Mouse (Mus musculus) megakaryocyte, adult 5-6 weeks (primary cell): ENCODE data around the gene Kat8. TPM values are rescaled to one million over a fixed set of nuclear protein-coding genes. Genes with fewer than 3 reads are reported as not detected.
A peak's percentile ranks its signal among the peaks of the same experiment; 100 is the strongest.
"Not testable (repeated sequence)": the region's sequence is repeated elsewhere in the genome, so short reads cannot be mapped to it uniquely, and the experiment has no call there.

ENCODE experiments used
- ATAC-seq: 2 replicates; pipeline ENCODE4 v1.8.0; 2016; ENCODE audit warnings: mild to moderate bottlenecking, inconsistent platforms; ENCODE audit not compliant: poor library complexity, severe bottlenecking
- total RNA-seq, 2 experiments: library from RNA; stranded (forward) in 1 of 2; stranded (reverse) in 1 of 2; fragments of 153-499, 151-499 nt in 1 of 2; fragments of 221-1000, 200-1000 nt in 1 of 2; gene quantifications; 2 replicates each; pipeline versions ENCODE4 v1.2.3 to v1.2.4; 2015 to 2017

The Kat8 gene
- total RNA-seq, 2 experiments from 2014 or later, result 22.7 to 24.6 TPM

- ATAC-seq, result not testable (repeated sequence)
Measured at GRCm38 (mm10) chr7:127895891-127896290, 16.4 kb upstream of the Kat8 start.

- peak; percentile 45; the same call in 1 of the 2 replicates for ATAC-seq
Measured at GRCm38 (mm10) chr7:127896384-127896783, 15.9 kb upstream of the Kat8 start.

GRCm38 (mm10) chr7:127897542-127897941 lies 14.8 kb upstream of the Kat8 start:
- ATAC-seq, result no peak

- no peak for ATAC-seq
Measured at GRCm38 (mm10) chr7:127898179-127898956, 13.9 kb upstream of the Kat8 start.

- no peak for ATAC-seq
Measured at GRCm38 (mm10) chr7:127899997-127900396, 12.3 kb upstream of the Kat8 start.

- ATAC-seq, result no peak
Measured at GRCm38 (mm10) chr7:127901772-127902171, 10.5 kb upstream of the Kat8 start.

- peak; percentile 86 for ATAC-seq
Measured at GRCm38 (mm10) chr7:127903971-127904796, 8.1 kb upstream of the Kat8 start, which contains the start of gene Bckdk. Gene Bckdk, plus strand, starts transcription at chr7:127904082.

GRCm38 (mm10) chr7:127907939-127908338 lies 4.4 kb upstream of the Kat8 start:
- ATAC-seq, result no peak

GRCm38 (mm10) chr7:127908656-127909055 lies 3.7 kb upstream of the Kat8 start:
- ATAC-seq, result no peak

- ATAC-seq, result no peak
Measured at GRCm38 (mm10) chr7:127912938-127913337, 622 bp downstream of the Kat8 start.

GRCm38 (mm10) chr7:127915293-127915692 lies 3.0 kb downstream of the Kat8 start:
- no peak for ATAC-seq

GRCm38 (mm10) chr7:127918203-127918602 lies 5.9 kb downstream of the Kat8 start:
- ATAC-seq, result 0 out of 2 replicates have a peak, but pooled peaks have one; percentile 23

GRCm38 (mm10) chr7:127919290-127919689 lies 7.0 kb downstream of the Kat8 start:
- ATAC-seq, result no peak

- 0 out of 2 replicates have a peak, but pooled peaks have one; percentile 11 for ATAC-seq
Measured at GRCm38 (mm10) chr7:127921516-127921915, 9.2 kb downstream of the Kat8 start.

- ATAC-seq, result peak; percentile 84
Measured at GRCm38 (mm10) chr7:127922451-127923275, 10.3 kb downstream of the Kat8 start.

GRCm38 (mm10) chr7:127923714-127924113 lies 11.4 kb downstream of the Kat8 start:
- ATAC-seq, result no peak

- no peak for ATAC-seq
Measured at GRCm38 (mm10) chr7:127925252-127925651, 12.9 kb downstream of the Kat8 start.

- ATAC-seq, result no peak
Measured at GRCm38 (mm10) chr7:127926066-127926465, 13.8 kb downstream of the Kat8 start.

- ATAC-seq, result no peak
Measured at GRCm38 (mm10) chr7:127926846-127927245, 14.5 kb downstream of the Kat8 start.

- no peak for ATAC-seq
Measured at GRCm38 (mm10) chr7:127927726-127928125, 15.4 kb downstream of the Kat8 start.

GRCm38 (mm10) chr7:127928596-127928995 lies 16.3 kb downstream of the Kat8 start:
- ATAC-seq, result no peak
